Mouse (Mus musculus) urinary bladder, adult 18-20 months (tissue): ENCODE data around the gene Lhfpl2.
A peak's percentile ranks its signal among the peaks of the same experiment; 100 is the strongest.

Experiments
- DNase-seq, 2 experiments: peaks; one replicate each; pipeline ENCODE4 v3.0.0; 2022; ENCODE audit warnings: low spot score in 2 of 2, mixed read lengths in 2 of 2

Lhfpl2 gene

GRCm38 (mm10) chr13:94174577-94175279 lies 117.1 kb downstream of the Lhfpl2 start:
- DNase-seq = no peak

- DNase-seq = no peak
These were observed 117.9 kb downstream of the Lhfpl2 start for GRCm38 (mm10) chr13:94175379-94176050.

- DNase-seq = no peak
These were observed 119.6 kb downstream of the Lhfpl2 start for GRCm38 (mm10) chr13:94177148-94177547.

GRCm38 (mm10) chr13:94178401-94179040 lies 120.9 kb downstream of the Lhfpl2 start:
- peak in 1 of 2 experiments; percentile 34 for DNase-seq

- DNase-seq = no peak
These were observed 123.2 kb downstream of the Lhfpl2 start for GRCm38 (mm10) chr13:94180477-94181420.

GRCm38 (mm10) chr13:94182026-94182425 lies 124.4 kb downstream of the Lhfpl2 start:
- no peak for DNase-seq

- no peak for DNase-seq
These were observed 125.9 kb downstream of the Lhfpl2 start for GRCm38 (mm10) chr13:94183372-94184021.

- DNase-seq = no peak
These were observed 127.3 kb downstream of the Lhfpl2 start for GRCm38 (mm10) chr13:94184726-94185456.

GRCm38 (mm10) chr13:94185631-94186030 lies 128.0 kb downstream of the Lhfpl2 start:
- DNase-seq = no peak

GRCm38 (mm10) chr13:94188200-94189086 lies 130.8 kb downstream of the Lhfpl2 start:
- no peak for DNase-seq

GRCm38 (mm10) chr13:94190386-94190785 lies 132.8 kb downstream of the Lhfpl2 start:
- no peak for DNase-seq

- DNase-seq = no peak
These were observed 135.6 kb downstream of the Lhfpl2 start for GRCm38 (mm10) chr13:94193227-94193626.

GRCm38 (mm10) chr13:94198616-94199015 lies 141.0 kb downstream of the Lhfpl2 start:
- no peak for DNase-seq

GRCm38 (mm10) chr13:94199829-94200228 lies 142.2 kb downstream of the Lhfpl2 start:
- no peak for DNase-seq

- no peak for DNase-seq
These were observed 147.6 kb downstream of the Lhfpl2 start for GRCm38 (mm10) chr13:94205234-94205633.

- no peak for DNase-seq
These were observed 150.4 kb downstream of the Lhfpl2 start for GRCm38 (mm10) chr13:94207973-94208372.

- no peak for DNase-seq
These were observed 151.3 kb downstream of the Lhfpl2 start for GRCm38 (mm10) chr13:94208892-94209291.

- no peak for DNase-seq
These were observed 153.9 kb downstream of the Lhfpl2 start for GRCm38 (mm10) chr13:94211236-94212119.
